Mouse (Mus musculus) myocyte (in vitro differentiated cells): Measurements from ENCODE around the gene Zfp958.

Source experiments
- CEBPB ChIP-seq: IDR thresholded peaks from 2 replicates; pipeline ENCODE4 v1.6.1; 2011; ENCODE audit warnings: mild to moderate bottlenecking, moderate library complexity; ENCODE audit not compliant: poor library complexity, insufficient read depth, severe bottlenecking
- MAX ChIP-seq: IDR thresholded peaks from one replicate; pipeline ENCODE4 v1.6.1; 2011; ENCODE audit warnings: low read depth, mild to moderate bottlenecking, control low read depth
- MYOD1 ChIP-seq, 3 experiments: IDR thresholded peaks; one replicate each; pipeline ENCODE4 v1.6.1; 2011; ENCODE audit warnings: control low read depth in 2 of 3, low read depth in 2 of 3, mild to moderate bottlenecking in 2 of 3, moderate library complexity in 1 of 3; ENCODE audit not compliant: insufficient read length in 2 of 3, control insufficient read depth in 1 of 3
- MYOG ChIP-seq, 3 experiments: IDR thresholded peaks; one replicate each; pipeline ENCODE4 v1.6.1; 2011; ENCODE audit warnings: control low read depth in 2 of 3, low read depth in 2 of 3, mild to moderate bottlenecking in 2 of 3; ENCODE audit not compliant: insufficient read length in 2 of 3, control insufficient read depth in 1 of 3, insufficient read depth in 1 of 3
- POLR2A ChIP-seq: IDR thresholded peaks from one replicate; pipeline ENCODE4 v1.6.1; 2011; ENCODE audit warnings: low read depth, mild to moderate bottlenecking, control low read depth, moderate library complexity; ENCODE audit not compliant: insufficient read length
- POLR2AphosphoS2 ChIP-seq: IDR thresholded peaks from one replicate; pipeline ENCODE4 v1.6.1; 2011; ENCODE audit warnings: low read depth, control low read depth; ENCODE audit not compliant: insufficient read length
- REST ChIP-seq: IDR thresholded peaks from one replicate; pipeline ENCODE4 v1.6.1; 2011; ENCODE audit warnings: mild to moderate bottlenecking, control low read depth, moderate library complexity; ENCODE audit not compliant: insufficient read depth, insufficient read length
- SRF ChIP-seq: IDR thresholded peaks from one replicate; pipeline ENCODE4 v1.6.1; 2011; ENCODE audit warnings: low read depth; ENCODE audit not compliant: control insufficient read depth, insufficient read length
- TCF12 ChIP-seq: IDR thresholded peaks from one replicate; pipeline ENCODE4 v1.6.1; 2011; ENCODE audit warnings: mild to moderate bottlenecking, control low read depth; ENCODE audit not compliant: poor library complexity, insufficient read depth, severe bottlenecking
- USF1 ChIP-seq: IDR thresholded peaks from one replicate; pipeline ENCODE4 v1.6.1; 2011; ENCODE audit warnings: low read depth, mild to moderate bottlenecking, control low read depth, moderate library complexity

DNA sequence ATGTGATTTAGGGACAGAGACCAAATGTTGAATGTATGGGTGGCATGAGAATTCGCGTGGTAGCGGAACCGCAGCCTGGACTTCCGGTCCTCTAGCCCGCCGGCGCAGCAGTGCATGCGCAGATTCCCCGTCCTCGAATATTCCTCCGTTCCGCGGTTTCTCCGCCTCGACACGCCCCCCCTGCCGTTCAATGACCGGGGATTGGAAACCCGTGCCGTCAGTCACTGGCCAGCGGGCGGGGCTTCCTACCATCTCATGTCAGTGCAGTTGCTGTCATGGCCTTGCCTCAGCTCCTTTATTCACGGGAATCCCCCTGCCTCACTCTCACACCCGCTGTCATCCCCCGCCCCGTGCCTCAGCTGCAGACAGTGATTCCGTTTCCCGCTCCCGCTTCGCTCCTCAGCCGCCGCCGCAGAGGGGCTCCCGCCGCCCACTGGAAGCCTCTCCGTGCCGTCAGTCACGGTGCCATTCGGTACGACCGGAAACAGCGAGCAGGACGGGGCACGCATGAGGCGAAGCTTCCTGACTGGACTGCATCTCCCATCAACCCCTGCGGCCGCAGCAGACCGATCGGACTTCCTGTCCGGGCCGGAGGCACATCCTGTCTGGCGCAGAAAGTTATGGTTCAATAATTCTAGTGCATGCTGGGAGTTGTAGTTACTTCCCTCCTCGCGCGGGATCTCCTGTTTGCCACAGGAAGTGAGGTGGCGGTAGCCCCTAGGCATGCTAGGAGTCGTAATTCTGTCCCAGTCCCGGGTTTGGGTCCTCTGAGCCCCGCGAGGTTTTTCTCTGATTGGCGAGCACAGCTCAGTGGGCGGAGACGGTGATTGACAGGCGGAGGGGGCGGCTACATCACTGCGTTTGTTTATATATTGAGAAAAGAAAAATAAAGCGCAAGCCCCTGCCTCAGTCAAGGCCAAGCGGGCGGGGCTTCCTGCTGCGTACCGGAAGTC is 64.6 kb downstream of the Zfp958 start:
- TF ChIP-seq POLR2A (peak; percentile 81), MYOD1 (IDR thresholded peaks at IDR 0.05; ENCODE audit: control insufficient read depth in 1 of 3, insufficient read length in 2 of 3, low read depth in 2 of 3) (no peak), MAX (peak; percentile 12), TCF12 (no peak), MYOG (IDR thresholded peaks at IDR 0.05; ENCODE audit: control insufficient read depth in 1 of 3, insufficient read depth in 1 of 3, insufficient read length in 2 of 3, low read depth in 2 of 3) (peak in 1 of 3 experiments; percentile 8), USF1 (no peak), SRF (peak; percentile 47), POLR2AphosphoS2 (peak; percentile 85), CEBPB (0 out of 2 replicates have a peak, but pooled peaks have one; percentile 10), REST (no peak)
